Mouse (Mus musculus) adrenal gland, adult 18-20 months (tissue): ENCODE results near the gene Elp6. TPM values are rescaled to one million over a fixed set of nuclear protein-coding genes. Genes with fewer than 3 reads are reported as not detected.

Experiments used
- DNase-seq, 2 experiments: peaks; one replicate each; pipeline ENCODE4 v3.0.0; 2021 to 2022; ENCODE audit warnings: low spot score in 2 of 2
- microRNA-seq, 2 experiments: library from miRNA; unstranded; fragments of <30 nt; microRNA quantifications; one replicate each; pipeline ENCODE4 v1.2.0; 2021; ENCODE audit warnings: borderline number of aligned reads in 2 of 2
- total RNA-seq, 2 experiments: library from RNA; stranded (reverse); gene quantifications; 1 replicate in 1 of 2; 2 replicates in 1 of 2; pipeline ENCODE4 v1.2.3; 2021

The Elp6 gene
- total RNA-seq, 2 experiments from 2014 or later: 6.1 to 7.7 TPM

GRCm38 (mm10) chr9:110351350-110351749, 46.4 kb downstream of the Elp6 start:
- no peak for DNase-seq

- DNase-seq: no peak
These were observed 47.1 kb downstream of the Elp6 start for GRCm38 (mm10) chr9:110351932-110352632.

GRCm38 (mm10) chr9:110358341-110358740, 53.4 kb downstream of the Elp6 start:
- no peak for DNase-seq

GRCm38 (mm10) chr9:110361299-110361698, 56.3 kb downstream of the Elp6 start:
- DNase-seq: no peak

GRCm38 (mm10) chr9:110362337-110362736, 57.4 kb downstream of the Elp6 start:
- no peak for DNase-seq

GRCm38 (mm10) chr9:110366746-110367145, 61.8 kb downstream of the Elp6 start:
- DNase-seq: peak in 1 of 2 experiments; percentile 30

GRCm38 (mm10) chr9:110369860-110370259, 64.9 kb downstream of the Elp6 start:
- no peak for DNase-seq

Small RNA genes within 50 kb of the gene (microRNA-seq; reads per million reads assigned to microRNA genes)
- gene Mir6236: 178 to 266 reads per million in 2 experiments

Other genes with a start within 250 kb of the Elp6 start
- gene Smarcc1, start 187.5 kb upstream of the Elp6 start, total RNA-seq: 10 to 100 TPM; 39.4 to 52.7 TPM
- gene Dhx30, start 187.3 kb upstream of the Elp6 start, total RNA-seq: 100 to 1,000 TPM in 1 of 2 experiments, 10 to 100 TPM in 1; 95.9 to 107 TPM
- 10 to 100 TPM; 13.3 to 22.4 TPM for gene Cspg5, start 61.4 kb upstream of the Elp6 start, total RNA-seq
- 100 to 1,000 TPM in 1 of 2 experiments, 10 to 100 TPM in 1; 63.2 to 118 TPM for gene Scap, start 28.1 kb downstream of the Elp6 start, total RNA-seq
- gene Ptpn23, start 103.0 kb downstream of the Elp6 start, total RNA-seq: 10 to 100 TPM; 67.2 to 70.7 TPM
- gene Ngp, start 114.6 kb downstream of the Elp6 start, total RNA-seq: not detected
- gene Klhl18, start 171.5 kb downstream of the Elp6 start, total RNA-seq: 10 to 100 TPM; 12.8 to 15.3 TPM
- 1 to 10 TPM; 1.4 to 1.8 TPM for gene Kif9, start 171.8 kb downstream of the Elp6 start, total RNA-seq
- 10 to 100 TPM; 52.4 to 65.0 TPM for gene Setd2, start 227.4 kb downstream of the Elp6 start, total RNA-seq